Mouse (Mus musculus): ENCODE results near the gene Acot11.

Acot11 gene

DNA sequence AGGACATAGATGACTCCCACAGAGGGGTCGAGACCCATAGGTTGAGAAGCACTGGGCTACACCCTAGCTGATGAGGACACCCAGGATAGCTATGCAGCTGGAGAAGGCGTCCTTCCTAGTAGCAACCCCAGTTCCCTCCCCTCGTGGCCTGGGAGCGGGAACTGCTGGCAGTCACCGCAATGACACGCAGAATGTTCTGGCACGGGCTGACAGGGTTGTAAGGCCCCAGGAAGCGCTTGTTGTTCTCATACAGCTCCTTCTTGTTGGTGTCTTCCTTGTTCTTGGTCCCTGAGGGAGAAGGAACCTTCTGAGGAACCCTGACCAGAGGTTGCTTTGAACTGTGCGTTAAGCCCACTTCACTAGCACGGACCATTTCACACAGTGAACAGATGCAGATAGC is 100.8 kb downstream of the Acot11 start:
- intact Hi-C loops (cut with DNase I), result loop anchor here (10.0 kb wide), 1 partner anchor 229 kb away; no protein-coding TSS in a partner anchor

DNA sequence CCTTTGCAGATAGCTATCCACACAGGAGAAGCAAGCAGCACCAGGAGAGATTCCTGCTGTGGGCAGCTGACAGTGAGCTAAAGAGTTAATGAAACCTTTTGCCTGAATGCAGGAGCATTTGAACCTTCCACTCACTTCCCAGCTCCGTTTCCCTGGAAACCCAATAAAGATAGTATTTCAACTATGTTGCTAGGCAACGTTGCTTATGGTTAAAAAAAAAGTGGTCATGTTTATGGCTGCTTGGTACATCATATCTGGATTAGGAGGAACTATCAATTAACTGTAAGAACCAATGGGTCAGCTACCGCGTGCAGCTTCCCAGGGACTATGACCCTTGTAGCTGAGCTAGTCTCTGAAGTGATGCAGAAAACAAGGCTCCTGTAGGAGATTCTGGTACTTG is 104.0 kb downstream of the Acot11 start:
- intact Hi-C loops (cut with DNase I), result loop anchor here (10.0 kb wide), 1 partner anchor 226 kb away; no protein-coding TSS in a partner anchor

DNA sequence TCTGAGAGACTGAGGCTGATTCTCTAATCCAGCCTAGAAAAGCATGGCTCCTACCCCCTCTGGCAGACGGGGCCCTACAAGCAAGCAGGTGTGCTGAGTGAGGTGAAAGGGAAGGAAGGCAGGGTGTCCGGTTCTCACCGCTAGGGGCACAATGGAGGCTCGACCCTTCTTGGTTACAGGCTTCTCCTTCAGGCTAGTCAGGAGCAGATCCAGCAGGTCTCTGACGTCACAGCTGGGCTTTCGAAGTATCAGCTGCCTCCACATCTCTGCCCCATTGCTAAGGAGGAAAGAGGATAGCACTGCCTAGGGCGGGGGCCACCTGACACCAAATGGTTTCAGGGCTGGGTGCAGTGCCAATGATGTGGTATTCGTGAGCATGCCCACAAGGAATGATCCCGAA is 104.8 kb downstream of the Acot11 start:
- intact Hi-C loops (cut with DNase I), result loop anchor here (10.0 kb wide), 1 partner anchor 225 kb away; no protein-coding TSS in a partner anchor
